Mouse (Mus musculus) leukemia stem cell, adult 10-12 weeks (primary cell): ENCODE measurements around the gene Itga7. TPM values are rescaled to one million over a fixed set of nuclear protein-coding genes. Genes with fewer than 3 reads are reported as not detected.

Experiments
- polyA plus RNA-seq: library from polyadenylated mRNA; stranded (reverse); fragments of >175 nt; gene quantifications from 2 replicates; pipeline ENCODE4 v1.2.3, GENCODE M21; 2012; ENCODE audit warnings: low replicate concordance

Itga7 gene
- polyA plus RNA-seq = 1.6 and 2.3 TPM in 2 replicates

DNA sequence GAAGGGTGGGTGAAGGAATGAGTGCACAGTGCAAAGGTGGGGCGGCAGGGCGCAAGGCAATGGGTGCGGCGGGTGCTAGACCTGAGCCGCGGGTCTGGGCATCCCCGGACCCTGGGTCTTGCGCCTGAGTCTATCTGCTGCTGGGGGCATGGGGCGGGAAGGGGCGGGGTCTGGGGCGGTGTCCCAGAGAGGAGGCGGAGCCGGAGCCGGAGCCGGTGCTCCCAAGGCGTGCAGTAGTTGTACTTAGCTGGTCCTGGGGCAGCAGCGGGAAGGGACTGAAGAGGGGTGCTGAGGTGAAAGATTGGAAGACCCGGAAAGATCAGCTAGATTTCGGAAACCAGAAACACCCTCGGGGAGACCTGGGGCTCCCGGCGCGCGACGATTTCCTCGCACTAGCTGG lies at the start of gene Itga7:
TSS of gene Itga7 (plus strand) at position 245 of the 400 bp plus-strand sequence.

DNA sequence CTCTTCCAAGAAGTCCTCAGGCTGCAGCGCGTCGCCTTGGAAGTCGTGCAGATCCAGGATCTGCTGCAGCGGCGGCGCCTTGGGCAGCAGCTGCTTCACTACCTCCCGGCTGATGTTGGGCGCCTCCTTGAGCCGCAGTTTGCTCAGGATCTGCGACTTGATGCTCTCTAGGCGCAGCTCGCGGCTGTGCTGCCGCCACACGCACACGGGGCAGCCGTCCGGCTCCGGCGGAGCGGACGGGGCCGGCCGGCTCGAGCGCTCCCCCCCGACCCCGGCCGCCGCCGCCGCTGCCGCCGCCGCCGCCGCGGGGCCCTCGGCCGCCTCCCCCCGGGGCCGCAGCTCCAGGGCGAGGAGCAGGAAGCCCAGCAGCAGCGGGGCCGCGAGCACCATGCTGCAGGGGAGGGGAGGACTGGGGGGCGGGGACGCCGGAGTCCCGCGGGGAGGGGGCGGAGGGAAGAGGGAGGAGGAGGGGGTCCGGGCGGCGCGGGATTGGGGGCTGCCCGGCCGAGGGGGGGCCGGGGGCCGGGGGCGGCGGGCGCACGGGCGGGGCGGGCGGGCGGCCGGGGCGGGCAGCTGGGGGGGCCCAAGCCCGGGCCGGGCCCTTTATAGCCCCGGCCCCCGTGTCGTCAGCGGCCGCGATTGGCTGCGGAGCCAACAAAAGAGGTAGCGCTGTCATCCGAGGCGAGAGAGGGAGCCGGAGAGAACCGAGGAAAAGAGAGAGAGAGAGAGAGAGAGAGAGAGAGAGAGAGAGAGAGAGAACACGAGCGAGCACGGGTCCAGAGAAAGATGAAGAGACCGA lies 42.1 kb upstream of the Itga7 start, which contains the start of gene Gdf11:
TSS of gene Gdf11 (minus strand) at position 423 of the 799 bp plus-strand sequence.

DNA sequence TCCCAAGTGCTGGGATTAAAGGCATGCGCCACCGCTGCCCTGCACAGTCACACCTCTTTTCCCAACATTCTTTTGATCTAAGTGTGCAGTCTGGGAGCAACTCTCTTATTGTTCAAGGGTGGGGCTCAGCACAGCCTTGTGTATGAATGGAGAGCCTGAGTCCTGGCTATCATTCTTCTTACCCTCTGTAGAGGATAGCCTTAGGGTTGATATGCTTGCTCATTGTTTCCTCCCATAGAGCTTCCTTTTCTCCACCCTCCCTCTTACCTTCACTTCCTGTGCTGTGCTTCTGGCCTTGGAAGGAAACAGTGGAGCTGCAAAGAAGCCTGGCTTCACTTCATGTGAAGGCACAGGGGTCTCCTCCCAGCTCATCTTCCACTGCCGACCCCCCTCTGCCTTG lies 32.9 kb upstream of the Itga7 start, which contains the start of gene Cd63:
TSS of gene Cd63 (plus strand) at position 292 of the 400 bp plus-strand sequence.

DNA sequence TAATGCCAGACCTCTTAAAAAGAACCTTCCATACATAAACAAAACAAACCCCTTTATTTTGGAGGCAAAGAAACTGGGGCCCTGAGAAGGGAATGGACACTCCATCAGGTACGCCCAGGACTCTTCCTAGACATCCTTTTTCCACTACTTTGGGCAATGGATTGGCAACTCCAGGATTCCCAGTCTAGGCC lies 10.9 kb upstream of the Itga7 start, which contains the start of gene Rdh5:
TSS of gene Rdh5 (minus strand) at position 67 of the 191 bp plus-strand sequence.

DNA sequence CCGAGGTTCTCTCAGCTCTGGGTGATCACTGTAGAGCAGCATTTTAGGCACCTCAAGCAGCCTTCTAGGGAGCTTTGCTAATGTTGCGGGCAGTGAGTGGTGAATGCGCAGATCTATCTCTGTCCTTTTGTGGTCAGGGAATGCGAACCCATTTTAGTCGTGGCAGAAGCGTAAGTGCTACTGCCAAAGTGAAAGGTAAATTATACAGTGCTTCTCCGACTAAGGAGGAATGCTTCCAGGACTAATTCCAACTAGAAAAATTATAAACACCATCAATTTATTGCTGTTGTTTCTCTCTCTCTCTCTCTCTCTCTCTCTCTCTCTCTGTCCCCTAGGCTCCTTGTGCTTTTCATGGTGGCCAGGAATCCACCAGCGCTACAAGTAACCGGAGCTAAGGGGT lies 9.7 kb upstream of the Itga7 start, which contains the start of gene Bloc1s1:
TSS of gene Bloc1s1 (minus strand) at position 101 of the 400 bp plus-strand sequence.

DNA sequence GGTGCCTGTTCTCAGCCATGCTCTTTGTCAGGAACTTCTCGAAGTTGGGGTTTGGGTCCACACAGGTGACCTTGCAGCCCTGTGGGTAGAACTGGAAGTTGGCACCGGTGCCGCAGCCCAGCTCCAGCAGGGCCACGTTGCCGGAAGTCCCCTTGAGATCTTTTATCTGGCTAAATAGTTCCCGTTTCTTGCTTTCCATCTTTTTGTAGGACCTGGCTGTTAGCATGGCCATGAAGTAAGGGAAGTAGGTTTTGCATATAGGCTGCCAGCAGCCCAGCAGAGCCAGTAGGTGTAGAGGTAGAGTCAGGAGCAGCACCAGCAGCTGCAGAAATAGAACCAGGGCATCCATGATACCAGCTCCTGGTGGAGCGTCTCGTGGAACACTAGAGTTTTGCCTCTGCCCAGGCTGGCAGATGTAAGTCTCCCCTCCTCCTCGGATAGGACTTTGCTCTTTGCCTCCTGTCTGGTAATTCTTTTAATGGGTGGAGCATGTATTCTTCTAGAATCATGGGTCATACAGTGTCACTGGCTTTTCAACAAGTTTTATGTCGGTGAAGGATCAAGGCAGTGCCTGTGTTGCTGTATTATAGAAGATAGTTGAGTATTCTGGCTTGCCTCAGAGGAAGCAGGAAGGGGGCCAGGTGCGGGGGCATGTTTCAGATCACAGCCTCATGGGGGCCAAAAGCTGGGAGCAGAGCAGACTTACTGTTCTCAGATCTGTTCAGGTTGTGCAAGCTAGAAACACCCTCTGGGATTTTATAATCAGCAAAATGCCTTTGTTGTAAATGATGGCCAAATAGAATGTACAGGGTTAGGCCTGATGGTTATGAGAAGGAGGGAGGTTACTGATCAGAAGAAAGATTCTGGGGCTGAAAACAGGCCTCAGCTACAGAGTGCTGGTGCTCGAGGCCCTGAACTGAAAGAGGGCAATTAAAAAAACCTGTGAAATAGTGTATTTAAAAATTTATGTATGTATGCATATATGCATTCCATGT lies 27.3 kb downstream of the Itga7 start, which contains the start of gene Mettl7b:
TSS of gene Mettl7b (minus strand) at position 399 of the 995 bp plus-strand sequence.

DNA sequence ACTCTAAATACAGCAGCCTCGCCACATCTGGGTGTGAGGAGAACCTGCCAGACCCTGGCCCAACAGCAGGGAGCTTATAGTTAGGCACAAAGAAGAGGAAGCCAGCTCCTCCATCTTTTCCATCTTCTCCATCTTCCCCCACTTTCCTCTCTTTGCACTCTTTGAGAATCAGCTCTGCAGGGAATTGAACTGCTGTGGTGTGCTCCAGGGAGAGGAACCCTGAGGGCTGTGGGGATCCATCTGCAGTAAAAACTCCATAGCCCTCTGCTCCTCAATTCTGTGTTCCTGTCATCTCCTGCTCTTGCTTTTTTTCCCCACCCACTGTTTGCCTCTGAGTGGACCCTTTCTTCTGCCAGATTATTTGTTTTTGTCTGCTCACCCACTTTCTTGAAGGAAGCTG lies 55.5 kb downstream of the Itga7 start, which contains the start of gene Olfr9:
TSS of gene Olfr9 (plus strand) at position 301 of the 400 bp plus-strand sequence.

Other genes with a start within 250 kb of the Itga7 start
- gene Rab5b, start 237.6 kb upstream of the Itga7 start, polyA plus RNA-seq = 9.7 and 12.3 TPM in 2 replicates
- 0.14 TPM in 1 of 2 replicates, not detected in the other for gene Pmel, start 229.6 kb upstream of the Itga7 start, polyA plus RNA-seq
- 14.9 and 21.2 TPM in 2 replicates for gene Cdk2, start 228.8 kb upstream of the Itga7 start, polyA plus RNA-seq
- gene Dgka, start 189.0 kb upstream of the Itga7 start, polyA plus RNA-seq = 4.5 and 5.3 TPM in 2 replicates
- gene Pym1, start 185.9 kb upstream of the Itga7 start, polyA plus RNA-seq = 178 and 186 TPM in 2 replicates
- 0.26 and 0.43 TPM in 2 replicates for gene Mmp19, start 142.9 kb upstream of the Itga7 start, polyA plus RNA-seq
- gene Dnajc14, start 129.8 kb upstream of the Itga7 start, polyA plus RNA-seq = 6.1 and 25.6 TPM in 2 replicates
- gene Tmem198b, start 129.4 kb upstream of the Itga7 start, polyA plus RNA-seq = 0.89 and 1.4 TPM in 2 replicates
- 0.41 and 5.4 TPM in 2 replicates for gene Sarnp, start 116.5 kb upstream of the Itga7 start, polyA plus RNA-seq
- 2.6 and 17.0 TPM in 2 replicates for gene Ormdl2, start 112.2 kb upstream of the Itga7 start, polyA plus RNA-seq
- 1.5 and 1.6 TPM in 2 replicates for gene Gdf11, start 42.1 kb upstream of the Itga7 start, polyA plus RNA-seq
- 0.96 and 1.1 TPM in 2 replicates for gene Cd63, start 32.8 kb upstream of the Itga7 start, polyA plus RNA-seq
- gene Rdh5, start 10.9 kb upstream of the Itga7 start, polyA plus RNA-seq = 2.4 and 4.2 TPM in 2 replicates
- gene Bloc1s1, start 9.8 kb upstream of the Itga7 start, polyA plus RNA-seq = 24.2 and 33.3 TPM in 2 replicates
- gene Mettl7b, start 27.2 kb downstream of the Itga7 start, polyA plus RNA-seq = not detected in 2 replicates
- gene Olfr9, start 55.6 kb downstream of the Itga7 start, polyA plus RNA-seq = not detected in 2 replicates
- gene Olfr763, start 77.0 kb downstream of the Itga7 start, polyA plus RNA-seq = not detected in 2 replicates
- gene Olfr764-ps1, start 106.1 kb downstream of the Itga7 start, polyA plus RNA-seq = not detected in 2 replicates
- gene Olfr765, start 116.2 kb downstream of the Itga7 start, polyA plus RNA-seq = not detected in 2 replicates
- gene Olfr766-ps1, start 135.2 kb downstream of the Itga7 start, polyA plus RNA-seq = not detected in 2 replicates
- gene Olfr767, start 149.1 kb downstream of the Itga7 start, polyA plus RNA-seq = not detected in 2 replicates
- not detected in 2 replicates for gene Olfr768, start 165.6 kb downstream of the Itga7 start, polyA plus RNA-seq
- gene Olfr769, start 184.0 kb downstream of the Itga7 start, polyA plus RNA-seq = not detected in 2 replicates
- gene Olfr770, start 205.2 kb downstream of the Itga7 start, polyA plus RNA-seq = not detected in 2 replicates
- gene Olfr771, start 230.9 kb downstream of the Itga7 start, polyA plus RNA-seq = not detected in 2 replicates
- gene Olfr772, start 244.1 kb downstream of the Itga7 start, polyA plus RNA-seq = not detected in 2 replicates